Mouse (Mus musculus) granulocyte monocyte progenitor cell, adult 5-6 weeks (primary cell): Measurements from ENCODE around the gene Ldb3. TPM values are rescaled to one million over a fixed set of nuclear protein-coding genes. Genes with fewer than 3 reads are reported as not detected.

ENCODE experiments used
- ATAC-seq: replicated peaks from 2 replicates; pipeline ENCODE4 v1.8.0; 2016; ENCODE audit warnings: mild to moderate bottlenecking, moderate TSS enrichment, inconsistent platforms; ENCODE audit not compliant: poor library complexity, severe bottlenecking
- total RNA-seq, 2 experiments: library from RNA; stranded (forward) in 1 of 2; stranded (reverse) in 1 of 2; fragments of 200-712, 200-1000 nt in 1 of 2; fragments of >200 nt in 1 of 2; fragmentation: Nextera tagmentation in 1 of 2; gene quantifications; 2 replicates each; pipeline ENCODE4 v1.2.3; 2014 to 2017

The Ldb3 gene
- total RNA-seq (2014; fragmentation: Nextera tagmentation) (not detected in 2 replicates), total RNA-seq (2017) (not detected in 2 replicates)

DNA sequence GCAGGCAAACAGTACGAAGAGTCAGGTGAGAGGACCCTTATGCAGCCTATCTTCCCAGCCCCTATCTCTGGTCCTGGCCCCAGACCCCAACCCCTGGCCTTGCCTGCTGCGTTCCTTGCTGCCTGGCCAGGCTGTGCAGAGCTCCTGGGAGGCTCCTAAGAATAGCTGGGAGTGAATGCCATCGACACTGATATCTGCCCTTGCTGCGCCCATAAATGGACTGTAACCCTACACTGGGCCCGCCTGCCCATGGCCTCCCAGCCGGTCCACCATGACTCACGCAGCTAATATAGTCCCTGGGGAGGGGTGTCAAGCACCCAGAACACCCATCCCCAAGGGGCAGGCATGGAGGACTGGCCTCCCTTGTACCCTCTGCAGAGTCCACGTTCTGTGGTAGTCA, at the start of gene Ldb3:
Gene Ldb3, minus strand, starts transcription at position 185 of the 400 bp plus-strand sequence.
- ATAC-seq, result no peak

- ATAC-seq, result no peak
These were observed 47.2 kb upstream of the Ldb3 start for GRCm38 (mm10) chr14:34635721-34636120.

GRCm38 (mm10) chr14:34635192-34635591, 46.7 kb upstream of the Ldb3 start:
- ATAC-seq, result no peak

GRCm38 (mm10) chr14:34632722-34633448, 44.4 kb upstream of the Ldb3 start:
- ATAC-seq, result no peak

GRCm38 (mm10) chr14:34626824-34627223, 38.3 kb upstream of the Ldb3 start:
- ATAC-seq, result no peak

GRCm38 (mm10) chr14:34623531-34624210, 35.2 kb upstream of the Ldb3 start:
- ATAC-seq, result peak; percentile 31

- ATAC-seq, result no peak
These were observed 34.6 kb upstream of the Ldb3 start for GRCm38 (mm10) chr14:34623074-34623473.

DNA sequence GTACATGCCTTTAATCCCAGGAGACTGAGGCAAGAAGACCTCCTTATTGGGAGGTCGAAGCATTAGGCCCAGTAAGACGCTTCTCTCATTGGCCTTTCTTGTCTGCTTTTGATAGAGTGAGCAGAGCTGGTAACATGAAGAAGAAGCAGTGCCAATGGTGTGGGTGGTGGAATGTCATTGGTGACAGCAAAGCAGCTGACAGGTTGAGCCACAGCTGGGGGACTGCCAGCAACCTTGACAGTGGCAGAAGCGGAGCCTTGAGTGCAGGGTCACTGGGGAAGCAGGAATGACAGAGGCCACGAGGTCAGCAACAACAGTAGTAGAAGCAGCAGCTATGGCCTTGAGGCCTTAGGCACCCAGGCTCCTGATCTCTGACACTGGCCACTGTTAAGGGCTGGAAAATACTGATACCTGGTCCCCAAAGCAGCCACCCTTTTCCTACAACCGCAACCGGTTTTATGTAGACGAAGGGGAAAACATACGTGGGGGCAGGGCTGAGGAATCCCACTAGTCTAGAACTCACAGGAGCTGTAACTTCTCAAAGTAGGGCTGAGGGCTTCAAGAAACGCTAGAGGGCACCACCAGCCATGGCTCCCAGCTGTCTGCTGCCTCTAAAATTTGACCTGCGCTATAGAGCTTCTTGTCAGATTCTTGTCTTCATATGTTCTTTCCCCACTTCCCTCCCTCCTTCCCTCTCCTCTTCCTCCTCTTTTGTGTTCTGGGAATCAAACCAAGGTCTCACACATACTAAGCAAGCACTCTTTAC, 32.3 kb upstream of the Ldb3 start:
- ATAC-seq, result peak; percentile 57

- no peak for ATAC-seq
These were observed 30.3 kb upstream of the Ldb3 start for GRCm38 (mm10) chr14:34618808-34619207.

GRCm38 (mm10) chr14:34616821-34617220, 28.3 kb upstream of the Ldb3 start:
- ATAC-seq, result peak; percentile 89

GRCm38 (mm10) chr14:34615625-34616024, 27.1 kb upstream of the Ldb3 start:
- ATAC-seq, result no peak

DNA sequence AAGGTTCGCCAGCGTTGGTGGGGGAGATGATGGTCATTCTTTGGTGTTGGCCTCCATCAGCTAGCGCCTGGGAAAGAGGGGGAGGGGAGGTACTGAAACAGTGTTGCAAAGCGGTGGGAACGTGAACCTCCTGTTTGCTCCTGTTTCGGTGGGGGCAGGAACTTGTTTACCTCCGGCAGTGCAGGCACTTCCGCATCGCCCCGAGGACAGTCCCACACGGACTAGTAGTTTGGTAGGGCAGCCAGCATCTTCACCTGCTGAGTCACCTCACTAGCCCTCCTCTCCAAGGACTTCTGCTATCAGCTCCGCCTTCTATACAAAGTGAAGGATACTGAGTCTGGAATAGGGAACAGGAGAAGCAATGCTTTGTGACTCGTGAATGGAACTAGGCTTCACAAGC, 26.6 kb upstream of the Ldb3 start:
- ATAC-seq, result peak; percentile 54

- ATAC-seq, result no peak
These were observed 26.1 kb upstream of the Ldb3 start for GRCm38 (mm10) chr14:34614551-34614950.

GRCm38 (mm10) chr14:34613523-34613922, 25.0 kb upstream of the Ldb3 start:
- ATAC-seq, result no peak

GRCm38 (mm10) chr14:34612222-34612621, 23.7 kb upstream of the Ldb3 start:
- no peak for ATAC-seq

DNA sequence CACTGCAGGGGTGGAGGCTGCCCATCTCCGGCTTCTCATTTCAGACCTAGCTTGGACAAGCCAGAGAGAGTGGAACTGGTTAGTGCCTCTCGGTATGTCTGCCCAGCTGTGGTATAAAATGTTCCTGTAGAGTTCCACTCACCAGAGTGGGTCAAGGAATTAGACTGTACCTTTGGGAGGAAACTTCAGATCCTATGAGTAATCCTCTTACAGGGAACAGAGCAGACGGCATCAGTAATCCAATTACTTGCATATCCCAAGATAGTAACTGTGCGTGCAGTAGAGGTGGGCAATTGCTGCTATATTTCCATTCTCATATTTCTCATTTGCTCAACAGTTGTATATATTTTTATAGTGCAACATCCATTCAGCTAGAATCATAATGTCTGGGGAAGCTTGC, 23.1 kb upstream of the Ldb3 start:
- ATAC-seq, result no peak

GRCm38 (mm10) chr14:34601910-34602309, 13.4 kb upstream of the Ldb3 start:
- no peak for ATAC-seq

DNA sequence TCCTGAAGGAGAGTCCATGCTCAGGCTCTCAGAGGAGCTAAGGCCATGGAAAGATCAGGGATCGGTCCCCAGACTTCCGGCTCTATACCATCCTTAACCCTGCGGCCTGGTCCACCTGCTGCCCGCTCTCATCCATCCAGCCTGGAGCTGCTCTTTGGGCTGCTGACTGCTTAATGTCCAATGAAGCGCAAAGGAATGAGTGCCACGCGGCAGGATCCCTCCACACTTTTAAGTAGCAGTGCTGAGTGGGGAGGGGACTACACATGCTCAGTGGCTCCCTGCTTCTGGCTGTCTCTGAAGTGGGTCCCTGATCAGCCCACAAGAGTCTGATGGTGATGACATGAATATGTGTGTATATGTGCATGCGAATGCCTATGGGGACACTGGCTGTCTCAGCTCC, 11.5 kb upstream of the Ldb3 start, which contains the start of gene Opn4:
Gene Opn4, minus strand, starts transcription at position 202 of the 400 bp plus-strand sequence.
- ATAC-seq, result no peak

DNA sequence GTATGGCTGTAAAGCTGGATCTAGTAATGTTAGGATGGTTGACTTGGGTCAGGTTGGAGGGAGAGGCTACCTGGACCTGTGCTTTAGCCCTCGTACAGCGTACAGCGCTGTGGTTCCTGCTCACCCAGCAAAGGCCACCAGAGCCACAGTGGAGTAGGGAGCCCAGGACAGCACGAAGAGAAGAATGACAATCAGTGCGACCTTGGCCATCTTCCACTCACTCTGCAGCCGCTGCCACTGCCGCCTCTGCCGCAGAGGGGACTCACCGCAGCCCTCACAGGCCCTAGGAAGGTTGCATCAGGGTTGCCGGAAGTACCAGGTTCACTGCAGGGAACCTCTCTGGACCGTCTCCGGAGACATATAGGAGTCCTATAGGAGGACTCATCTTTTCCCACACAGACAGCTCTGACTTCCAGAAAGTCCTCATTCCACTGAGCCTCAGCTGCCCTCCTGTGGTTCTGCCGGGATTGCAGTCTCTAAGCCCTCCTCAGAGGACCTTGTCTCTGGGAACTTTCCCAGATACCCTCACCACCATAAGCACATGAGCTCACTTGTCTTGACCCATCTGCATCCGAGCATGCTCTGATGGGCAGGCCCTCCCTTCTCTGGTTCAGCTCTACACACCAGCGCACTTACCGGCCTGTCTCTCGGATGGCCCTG, 7.2 kb upstream of the Ldb3 start:
- ATAC-seq, result no peak

DNA sequence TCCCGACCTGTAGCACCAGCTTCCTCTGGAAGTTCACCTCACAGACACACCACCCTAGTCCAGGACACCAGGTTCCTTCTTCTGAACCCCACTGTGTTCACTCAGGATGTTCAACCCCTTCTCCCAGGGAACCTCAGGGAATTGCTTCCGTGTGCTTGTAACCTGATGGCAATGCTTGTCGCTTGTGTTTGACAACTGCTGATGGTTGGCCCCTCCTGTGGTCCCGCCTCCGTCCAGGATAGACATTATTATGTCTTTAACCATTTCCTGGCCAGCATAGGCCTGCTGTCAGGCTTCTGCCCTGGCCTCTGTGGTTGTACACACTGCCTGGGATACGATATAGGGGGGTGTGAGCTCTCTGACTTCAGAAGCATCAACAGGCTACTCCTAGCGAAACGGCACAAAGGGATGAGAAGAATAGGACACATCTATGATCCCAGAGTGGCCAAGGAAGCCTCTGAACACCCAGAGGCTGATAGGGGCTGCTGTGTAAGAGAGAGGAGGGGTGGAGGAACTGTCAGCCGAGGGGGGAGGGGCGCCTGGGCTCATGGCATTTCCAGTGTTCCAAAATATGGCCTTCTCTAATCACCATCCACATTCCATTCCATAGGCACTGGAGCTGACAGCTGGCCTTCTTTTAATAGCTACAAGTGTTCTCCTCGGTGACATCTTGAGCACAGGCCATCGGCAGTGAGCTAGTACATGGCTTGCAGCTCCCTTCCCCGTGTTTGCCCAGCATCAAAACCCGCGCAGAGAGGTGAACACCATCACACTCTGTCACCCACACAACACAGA, 3.5 kb upstream of the Ldb3 start:
- no peak for ATAC-seq
